Mouse (Mus musculus) stomach, postnatal 0 days (tissue): ENCODE data around the gene Klk5.

Experiments used
- CTCF ChIP-seq: IDR thresholded peaks from 2 replicates; pipeline ENCODE4 v1.5.1; 2016; ENCODE audit warnings: antibody characterized with exemption, low read depth, mild to moderate bottlenecking, moderate library complexity
- EP300 ChIP-seq: optimal IDR thresholded peaks from 2 replicates; pipeline ENCODE3; 2016; ENCODE audit warnings: antibody characterized with exemption

DNA sequence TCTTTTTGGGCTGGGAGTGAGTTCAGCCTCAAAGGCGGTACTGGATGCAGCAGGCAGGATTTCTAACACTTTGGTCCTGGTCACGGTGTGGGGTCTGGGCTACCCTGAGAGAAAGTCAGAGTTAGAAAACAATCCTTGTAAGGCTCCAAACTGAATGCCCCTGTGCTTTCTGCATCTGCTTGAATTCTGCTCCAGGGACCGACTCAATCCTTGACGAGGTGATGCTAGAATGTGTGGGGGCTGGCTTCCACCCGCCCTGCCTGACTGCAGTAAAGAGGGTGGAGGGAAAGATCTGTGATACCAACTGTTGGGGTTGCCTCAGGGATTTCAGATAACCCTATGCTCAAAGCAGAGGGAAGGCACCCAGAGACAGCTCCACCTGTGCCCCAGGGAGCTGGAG is 30.8 kb upstream of the Klk5 start, which contains the start of gene Klk7:
- no peak for TF ChIP-seq CTCF
- TF ChIP-seq EP300, result no peak
